Mouse (Mus musculus) hindbrain, embryonic 10.5 days (tissue): ENCODE results near the gene Tldc2. TPM values are rescaled to one million over a fixed set of nuclear protein-coding genes. Genes with fewer than 3 reads are reported as not detected.

Experiments
- DNase-seq: peaks from one replicate; pipeline ENCODE4 v3.0.0-alpha.2; 2017; ENCODE audit warnings: low spot score
- H3K27ac ChIP-seq: fragments of 300-500 bp; sonication (generic); 2 replicates; pipeline ENCODE4 v1.5.1; 2016; ENCODE audit warnings: mild to moderate bottlenecking, moderate library complexity
- H3K27me3 ChIP-seq: fragments of 300-500 bp; sonication (generic); 2 replicates; pipeline ENCODE4 v1.6.1; 2016; ENCODE audit warnings: mild to moderate bottlenecking; ENCODE audit not compliant: poor library complexity, insufficient read depth, severe bottlenecking
- H3K36me3 ChIP-seq: fragments of 300-500 bp; sonication (generic); 2 replicates; pipeline ENCODE4 v1.6.1; 2016; ENCODE audit warnings: mild to moderate bottlenecking, moderate library complexity
- H3K4me1 ChIP-seq: fragments of 300-500 bp; sonication (generic); replicated peaks from 2 replicates; pipeline ENCODE4 v1.6.1; 2016; ENCODE audit warnings: mild to moderate bottlenecking
- H3K4me3 ChIP-seq: fragments of 300-500 bp; sonication (generic); 2 replicates; pipeline ENCODE4 v1.5.1; 2016; ENCODE audit warnings: mild to moderate bottlenecking, moderate library complexity
- H3K9me3 ChIP-seq: fragments of 300-500 bp; sonication (generic); 2 replicates; pipeline ENCODE4 v1.6.1; 2016; ENCODE audit warnings: mild to moderate bottlenecking, moderate library complexity
- WGBS: fragments of 180-500 bp; shearing (Covaris S2); methylation state at CpG from one replicate; pipeline ENCODE4 v1.1.7; 2016; 5-methylcytosine and 5-hydroxymethylcytosine counted together
- polyA plus RNA-seq: library from polyadenylated mRNA; unstranded; fragments of >200 nt; fragmentation: Nextera tagmentation; extraction: Ambion mirVana; gene quantifications from 2 replicates; pipeline ENCODE4 v1.2.1, GENCODE M21; 2016

The Tldc2 gene
- polyA plus RNA-seq, 1 experiment from 2014 or later, result not detected

DNA sequence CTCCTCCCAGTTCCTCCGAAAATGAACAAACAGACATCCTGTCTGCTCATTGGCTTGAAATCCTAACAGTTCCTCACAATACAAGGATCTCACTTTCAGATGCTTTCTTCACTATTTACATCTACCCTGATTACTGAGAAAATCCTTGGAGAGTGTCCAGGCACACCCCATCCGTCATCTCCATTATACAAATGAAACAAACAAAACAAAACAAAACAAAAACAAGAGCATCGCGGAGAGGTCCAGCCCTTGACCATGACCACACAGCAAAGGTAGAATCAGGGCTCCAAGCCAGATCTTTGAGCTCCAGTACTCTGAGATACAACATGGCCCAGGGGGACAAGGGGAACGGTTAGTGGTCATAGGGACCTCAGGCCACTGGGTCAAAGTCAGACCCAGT, 12.1 kb upstream of the Tldc2 start:
- DNase-seq, result no peak
- Histone ChIP-seq H3K4me3 (peak overlapping the region; percentile 97; the same call in 1 of the 2 replicates), H3K27ac (no peak overlapping the region), H3K27me3 (no peaks in the 10 kb centered on the region), H3K4me1 (peaks cover 92% of the 10 kb centered on the region), H3K9me3 (no peaks in the 10 kb centered on the region), H3K36me3 (peaks cover 69% of the 10 kb centered on the region)
- 86% methylated on average over 5 of the region's 5 CpGs for WGBS

DNA sequence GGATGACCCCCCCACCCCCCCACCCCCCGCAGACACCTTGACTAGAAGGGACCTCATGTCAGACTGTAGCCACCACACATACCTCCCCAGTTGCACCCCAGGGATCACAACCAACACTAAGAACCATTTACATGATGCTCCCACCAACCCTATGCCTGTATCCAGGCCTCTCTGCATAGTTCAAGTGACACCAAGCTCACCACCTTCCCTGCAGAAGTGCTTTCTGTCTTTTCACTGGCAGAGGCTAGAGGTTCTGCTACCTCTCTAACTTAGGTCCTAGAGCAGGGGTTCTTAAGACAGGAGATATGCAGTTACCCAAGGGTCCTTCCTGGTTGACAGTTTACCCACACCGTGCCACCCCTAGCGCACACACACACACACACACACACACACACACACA, 11.6 kb upstream of the Tldc2 start:
- Histone ChIP-seq H3K9me3 (no peaks in the 10 kb centered on the region), H3K4me1 (peaks cover 92% of the 10 kb centered on the region), H3K27me3 (no peaks in the 10 kb centered on the region; the same call in 1 of the 2 replicates), H3K36me3 (peaks cover 65% of the 10 kb centered on the region), H3K27ac (peak overlapping the region; percentile 31; the same call in 1 of the 2 replicates), H3K4me3 (peak overlapping the region; percentile 97)
- no peak for DNase-seq
- 90% methylated on average over 3 of the region's 3 CpGs for WGBS

DNA sequence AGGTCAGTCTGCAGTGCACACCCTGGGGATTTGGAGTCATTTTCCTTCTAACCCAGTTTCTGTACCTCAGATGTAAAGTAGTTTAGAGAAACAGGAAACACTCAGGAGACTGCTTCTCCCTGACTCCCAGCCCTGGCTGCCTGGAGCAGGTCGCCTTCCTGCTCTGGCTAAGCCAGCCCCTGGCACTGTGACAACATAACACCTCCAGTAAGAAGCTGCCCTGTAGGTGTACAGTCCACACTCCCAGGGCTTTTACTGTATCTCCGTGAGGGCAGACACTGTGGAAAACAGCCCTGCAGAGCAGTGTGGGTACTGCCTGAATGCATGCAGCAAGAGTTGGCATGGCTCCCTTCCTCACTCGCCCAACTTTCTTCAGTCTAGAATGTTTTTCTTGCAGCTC, 11.2 kb upstream of the Tldc2 start:
- Histone ChIP-seq H3K4me1 (peaks cover 88% of the 10 kb centered on the region), H3K9me3 (no peaks in the 10 kb centered on the region), H3K4me3 (peak overlapping the region; percentile 97), H3K27ac (0 out of 2 replicates have a peak overlapping the region, but pooled peaks have one; percentile 35), H3K36me3 (peaks cover 60% of the 10 kb centered on the region), H3K27me3 (no peaks in the 10 kb centered on the region; the same call in 1 of the 2 replicates)
- no peak for DNase-seq
- WGBS, result 72% methylated on average over 3 of the region's 3 CpGs

DNA sequence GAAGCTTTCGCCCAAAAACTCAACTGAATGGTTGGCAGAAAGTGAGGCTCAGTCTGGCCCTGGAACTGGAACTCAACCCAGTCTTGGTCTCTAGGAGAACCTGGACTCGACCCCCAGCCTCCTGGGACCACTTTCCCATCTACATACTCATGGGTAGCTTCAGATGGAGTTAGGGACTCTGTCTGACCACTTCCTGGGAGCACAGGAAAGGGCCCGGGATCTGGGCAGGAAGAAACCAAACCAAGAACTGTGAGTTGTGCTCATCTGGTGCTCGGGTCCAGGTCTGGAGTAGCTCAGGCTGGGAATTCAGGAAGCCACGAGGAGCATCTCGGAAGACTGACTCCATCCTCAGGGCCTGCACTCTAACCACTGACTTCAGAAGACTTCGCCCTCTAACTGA, 10.3 kb upstream of the Tldc2 start:
- Histone ChIP-seq H3K4me1 (peaks cover 79% of the 10 kb centered on the region), H3K9me3 (no peaks in the 10 kb centered on the region), H3K4me3 (peak overlapping the region; percentile 97), H3K36me3 (peaks cover 54% of the 10 kb centered on the region), H3K27me3 (no peaks in the 10 kb centered on the region; the same call in 1 of the 2 replicates), H3K27ac (0 out of 2 replicates have a peak overlapping the region, but pooled peaks have one; percentile 99)
- WGBS, result 90% methylated on average over 7 of the region's 7 CpGs
- DNase-seq, result no peak

DNA sequence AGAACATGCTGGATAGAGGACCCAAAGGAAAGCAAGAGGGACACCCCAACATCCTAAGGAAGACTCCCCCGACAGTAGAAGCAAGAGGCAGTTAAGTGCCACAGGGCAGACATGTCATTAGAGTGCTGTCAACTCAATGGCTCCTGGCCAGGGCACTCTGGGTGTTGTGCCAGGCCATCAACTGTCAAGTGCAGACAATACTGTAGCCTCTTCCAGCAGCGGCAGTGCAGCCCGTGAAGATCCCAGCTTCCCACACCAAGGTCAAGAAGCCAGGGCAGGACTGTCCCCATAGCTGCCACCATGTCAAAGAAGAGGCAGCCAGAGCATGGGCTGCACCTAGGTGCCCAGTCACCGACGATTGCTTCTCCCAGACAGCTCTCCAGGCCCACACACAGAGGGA, 9.7 kb upstream of the Tldc2 start:
- Histone ChIP-seq H3K4me1 (peaks cover 79% of the 10 kb centered on the region), H3K4me3 (peak overlapping the region; percentile 97), H3K36me3 (peaks cover 49% of the 10 kb centered on the region), H3K27ac (peak overlapping the region; percentile 99), H3K9me3 (no peaks in the 10 kb centered on the region), H3K27me3 (no peaks in the 10 kb centered on the region; the same call in 1 of the 2 replicates)
- 34% methylated on average over 5 of the region's 5 CpGs for WGBS
- no peak for DNase-seq

DNA sequence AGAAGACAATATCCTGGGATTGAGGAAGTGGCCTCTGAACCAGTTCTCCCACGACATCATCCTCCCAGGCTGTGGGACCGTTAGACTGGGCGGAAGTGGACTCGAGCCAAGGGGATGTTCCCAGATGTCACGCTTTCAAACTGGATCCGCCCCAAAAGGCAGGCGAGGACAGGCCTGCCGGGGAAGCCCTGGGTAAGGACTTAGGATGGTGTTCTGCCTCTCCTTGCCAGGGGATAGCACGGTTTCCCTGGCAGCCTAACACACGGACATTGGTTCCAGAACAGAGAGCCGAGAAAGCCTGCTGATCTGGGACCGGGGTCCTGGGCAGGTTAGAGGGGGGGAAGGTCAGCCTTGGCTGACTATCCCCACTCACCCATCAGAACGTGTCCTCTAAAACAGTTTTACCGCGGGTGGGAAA, 9.2 kb upstream of the Tldc2 start:
- H3K36me3 ChIP-seq, result peaks cover 44% of the 10 kb centered on the region
- H3K4me1 ChIP-seq, result peaks cover 79% of the 10 kb centered on the region
- WGBS, result under 1% methylated on average over 15 of the region's 15 CpGs
- H3K4me3 ChIP-seq, result peak overlapping the region; percentile 97
- H3K27me3 ChIP-seq, result no peaks in the 10 kb centered on the region; the same call in 1 of the 2 replicates
- DNase-seq, result peak; percentile 63
- no peaks in the 10 kb centered on the region for H3K9me3 ChIP-seq
- H3K27ac ChIP-seq, result peak overlapping the region; percentile 99

DNA sequence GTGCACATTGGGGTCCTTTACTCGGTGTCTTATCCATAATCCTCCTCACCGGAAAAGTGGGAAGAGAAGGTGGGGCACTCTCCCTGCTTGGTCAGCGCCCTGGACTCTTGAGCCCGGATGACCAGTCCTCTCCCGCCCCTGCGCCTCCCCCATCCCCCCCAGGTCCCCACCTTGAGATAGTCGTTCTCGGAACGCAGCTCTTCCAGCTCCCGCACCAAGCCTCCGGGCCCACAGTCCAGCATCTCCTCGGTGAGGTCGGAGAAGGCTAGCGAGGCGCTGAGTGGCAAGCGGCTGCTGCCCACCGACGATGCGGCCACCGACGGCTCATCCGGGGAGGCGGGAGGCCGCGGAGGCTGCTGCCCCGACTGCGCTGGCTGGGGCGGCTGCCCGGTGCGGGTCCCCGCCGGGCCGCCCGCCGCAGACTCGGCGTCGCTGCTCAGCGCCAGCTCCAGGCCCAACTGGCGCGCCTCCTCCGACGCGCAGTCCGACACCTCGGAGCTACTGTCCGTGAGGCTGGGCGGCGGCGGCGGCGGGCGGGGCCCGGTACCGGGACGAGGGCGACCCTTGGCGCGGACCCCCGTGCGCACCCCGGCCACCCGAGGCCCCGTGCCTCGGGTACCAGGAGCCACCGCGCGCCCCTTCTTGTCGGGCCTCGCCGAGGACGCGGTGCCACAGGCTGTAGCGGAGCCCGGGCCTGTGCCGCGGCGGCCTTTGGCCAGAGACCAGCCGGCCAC, 8.6 kb upstream of the Tldc2 start:
- WGBS, result under 1% methylated on average over 79 of the region's 79 CpGs
- no peaks in the 10 kb centered on the region for H3K9me3 ChIP-seq
- peak overlapping the region; percentile 99 for H3K27ac ChIP-seq
- H3K4me1 ChIP-seq, result peaks cover 75% of the 10 kb centered on the region
- peak overlapping the region; percentile 97 for H3K4me3 ChIP-seq
- no peaks in the 10 kb centered on the region; the same call in 1 of the 2 replicates for H3K27me3 ChIP-seq
- peak; percentile 38 for DNase-seq
- peaks cover 38% of the 10 kb centered on the region for H3K36me3 ChIP-seq

DNA sequence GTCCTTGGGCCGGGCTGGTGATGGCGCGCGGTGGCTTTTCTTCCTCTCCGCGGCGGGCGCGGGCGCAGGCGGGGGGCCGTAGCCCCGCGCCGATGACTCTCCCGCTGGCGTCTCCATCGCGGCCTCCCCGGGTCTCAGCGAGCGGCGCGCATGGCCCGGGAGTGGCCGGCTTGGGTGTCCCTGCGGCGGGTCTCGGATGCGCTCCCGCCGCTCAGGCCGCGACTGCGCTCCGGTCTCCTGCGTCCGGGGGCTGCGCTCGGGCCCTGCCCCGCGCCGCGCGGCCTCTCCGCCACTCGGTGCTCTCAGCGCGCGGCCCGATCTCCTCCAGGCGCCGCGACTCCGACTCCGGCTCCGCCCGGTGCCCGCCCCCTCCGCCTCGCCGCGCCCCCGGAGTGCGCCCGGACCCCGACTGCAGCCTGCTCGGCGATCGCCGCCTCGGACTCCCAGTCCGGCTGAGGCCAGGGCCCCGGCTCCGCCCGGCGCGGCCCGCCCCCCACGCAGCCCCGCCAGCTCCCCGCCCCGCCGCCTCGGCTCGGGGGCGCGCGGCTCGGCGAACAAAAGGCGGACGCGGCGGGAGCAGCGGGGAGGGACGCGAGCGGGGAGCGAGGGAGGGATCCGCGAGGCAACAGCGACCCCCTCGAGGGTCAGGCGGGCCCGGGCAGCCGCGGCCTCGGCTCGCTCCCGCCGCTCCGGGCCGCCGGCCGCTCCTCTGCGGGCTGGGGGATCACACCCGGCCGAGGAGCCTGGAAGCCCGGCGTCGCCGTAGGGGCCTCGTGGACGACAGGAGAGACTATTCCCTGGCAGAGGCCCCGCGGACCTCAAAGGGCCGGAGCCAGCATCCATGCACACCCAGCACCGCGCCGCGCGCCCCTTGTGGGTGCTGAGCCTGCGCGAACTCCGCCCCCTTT, 7.8 kb upstream of the Tldc2 start, which contains the start of gene Soga1:
Soga1 (minus strand) TSS at position 462 of the 908 bp plus-strand sequence.
- under 1% methylated on average over 135 of the region's 136 CpGs for WGBS
- Histone ChIP-seq H3K9me3 (no peaks in the 10 kb centered on the region), H3K4me1 (peaks cover 67% of the 10 kb centered on the region), H3K4me3 (peak within 1 kb of the TSS; percentile 97), H3K36me3 (peaks cover 30% of the 10 kb centered on the region), H3K27me3 (no peaks in the 10 kb centered on the region; the same call in 1 of the 2 replicates), H3K27ac (peak within 1 kb of the TSS; percentile 99)
- peak; percentile 88 for DNase-seq

DNA sequence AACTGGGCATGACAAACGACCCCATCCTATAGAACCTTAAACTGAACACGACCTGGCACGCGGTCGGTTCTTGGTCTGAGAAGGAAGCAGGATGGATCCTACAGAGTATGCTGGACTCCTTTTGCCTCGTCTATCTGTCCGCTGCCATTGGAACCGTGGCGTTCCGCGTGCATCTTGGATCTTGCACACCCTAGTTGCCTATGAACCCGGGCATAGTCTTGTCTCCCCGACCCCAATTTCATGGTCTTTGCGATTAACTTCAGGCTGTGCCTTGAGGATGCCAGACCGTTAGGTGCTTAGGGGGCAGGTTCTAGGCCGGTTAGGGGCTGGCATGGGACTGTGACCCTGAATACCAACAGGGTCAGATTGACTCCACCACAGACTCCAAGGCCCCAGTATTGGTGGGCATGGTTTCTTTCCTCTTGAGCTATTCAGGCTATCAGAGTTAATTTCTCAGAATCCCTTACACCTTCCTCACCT, 7.1 kb upstream of the Tldc2 start:
- peaks cover 25% of the 10 kb centered on the region for H3K36me3 ChIP-seq
- DNase-seq, result no peak
- H3K4me3 ChIP-seq, result peak overlapping the region; percentile 97
- peaks cover 60% of the 10 kb centered on the region for H3K4me1 ChIP-seq
- H3K27ac ChIP-seq, result peak overlapping the region; percentile 99
- 7% methylated on average over 16 of the region's 16 CpGs for WGBS
- H3K27me3 ChIP-seq, result no peaks in the 10 kb centered on the region; the same call in 1 of the 2 replicates
- H3K9me3 ChIP-seq, result no peaks in the 10 kb centered on the region

DNA sequence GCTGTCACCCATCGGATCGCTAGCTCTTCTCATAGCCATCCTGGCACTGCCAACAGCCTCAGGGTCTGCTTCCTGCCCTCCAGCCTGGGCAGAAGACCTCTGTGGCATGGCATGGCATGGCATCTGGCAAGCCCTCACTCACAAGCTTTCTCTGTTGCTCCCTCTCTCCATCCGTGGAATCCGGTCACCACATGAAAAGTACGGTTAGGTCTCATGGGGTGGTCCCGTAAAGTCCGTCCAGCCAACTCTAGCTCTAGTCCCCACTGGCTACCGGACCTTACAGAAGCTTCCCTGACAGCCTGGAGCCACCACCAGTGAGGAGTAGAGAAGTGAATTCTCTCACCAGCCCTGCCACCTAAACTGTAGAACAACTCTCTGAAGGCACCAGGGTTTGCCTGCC, 5.5 kb upstream of the Tldc2 start:
- H3K4me1 ChIP-seq, result peaks cover 52% of the 10 kb centered on the region

DNA sequence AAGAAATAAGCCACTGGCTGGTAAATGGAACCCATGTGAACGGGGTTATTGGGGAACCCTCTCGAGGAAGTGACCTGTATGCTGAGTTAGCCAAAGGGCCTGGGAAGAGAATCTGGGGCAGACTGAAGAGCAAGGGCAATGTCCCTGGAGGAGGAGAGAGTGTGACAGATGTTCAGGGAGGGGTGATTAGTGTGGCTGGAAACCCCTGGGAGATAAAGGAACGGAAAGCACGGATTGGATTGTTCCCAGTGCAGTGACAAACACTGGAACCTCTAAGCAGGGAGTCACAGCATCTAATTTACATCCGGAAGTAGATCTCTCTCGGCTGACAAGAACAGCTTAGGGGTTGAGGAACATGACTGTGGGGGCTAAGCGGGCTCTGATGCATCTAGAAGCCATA, 4.9 kb upstream of the Tldc2 start:
- H3K27ac ChIP-seq, result peak overlapping the region; percentile 5; the same call in 1 of the 2 replicates
- peaks cover 4% of the 10 kb centered on the region for H3K36me3 ChIP-seq
- no peak for DNase-seq
- H3K4me1 ChIP-seq, result peaks cover 46% of the 10 kb centered on the region
- no peaks in the 10 kb centered on the region; the same call in 1 of the 2 replicates for H3K27me3 ChIP-seq
- H3K4me3 ChIP-seq, result no peak overlapping the region
- 37% methylated on average over 7 of the region's 7 CpGs for WGBS
- H3K9me3 ChIP-seq, result no peaks in the 10 kb centered on the region

More for the DNA sequence above, 5.5 kb upstream of the Tldc2 start:
- WGBS, result 92% methylated on average over 8 of the region's 8 CpGs
- no peak overlapping the region for H3K4me3 ChIP-seq
- H3K27ac ChIP-seq, result no peak overlapping the region
- H3K27me3 ChIP-seq, result no peaks in the 10 kb centered on the region; the same call in 1 of the 2 replicates
- no peaks in the 10 kb centered on the region for H3K9me3 ChIP-seq
- no peak for DNase-seq
- H3K36me3 ChIP-seq, result peaks cover 10% of the 10 kb centered on the region

DNA sequence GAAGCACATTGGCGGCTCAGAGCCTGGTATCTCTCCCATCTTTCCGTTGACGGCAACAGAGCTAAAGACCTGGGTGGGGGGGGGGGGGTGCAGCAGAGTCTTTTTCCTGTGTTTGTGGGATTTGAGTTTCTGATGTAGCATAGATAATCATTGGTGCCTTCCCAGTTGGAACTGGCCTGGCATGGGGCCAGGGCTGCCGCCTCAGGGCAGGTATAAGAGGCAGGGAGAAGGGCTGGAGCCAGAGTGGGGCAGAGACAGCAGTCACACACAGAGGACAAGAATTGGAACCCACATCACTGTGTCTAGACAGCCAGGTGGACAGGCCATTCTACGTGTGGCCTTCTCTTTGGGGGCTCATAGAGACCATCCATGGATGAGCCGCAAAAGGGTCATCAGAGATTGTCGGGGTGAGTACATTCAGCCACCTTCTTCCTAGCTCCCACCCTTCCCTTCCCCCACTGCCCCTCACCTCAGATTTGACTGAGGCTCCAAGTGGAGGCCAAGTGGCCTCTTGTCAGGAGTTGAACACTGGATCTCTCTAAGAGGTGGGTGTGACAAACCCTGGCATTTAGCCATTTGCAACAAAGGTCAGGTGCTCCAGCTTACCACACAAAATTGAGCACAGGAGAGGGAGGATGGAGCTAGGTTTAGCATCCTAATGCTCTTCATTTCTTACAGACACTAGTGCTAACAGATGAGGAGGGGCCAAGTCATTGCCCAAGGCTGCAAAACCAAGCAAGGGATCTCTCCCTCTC, 1.8 kb upstream of the Tldc2 start:
- H3K27me3 ChIP-seq, result no peaks in the 10 kb centered on the region; the same call in 1 of the 2 replicates
- WGBS, result 91% methylated on average over 7 of the region's 7 CpGs
- H3K4me3 ChIP-seq, result no peak overlapping the region
- H3K9me3 ChIP-seq, result no peaks in the 10 kb centered on the region
- no peak overlapping the region for H3K27ac ChIP-seq
- H3K4me1 ChIP-seq, result peaks cover 24% of the 10 kb centered on the region
- no peaks in the 10 kb centered on the region for H3K36me3 ChIP-seq
- DNase-seq, result no peak
